Mouse (Mus musculus) heart, adult 2 months (tissue): ENCODE results near the gene Coq8b.

Experiments used
- CTCF ChIP-seq: fragments of 200-600 bp; IDR thresholded peaks from 2 replicates; pipeline ENCODE4 v1.8.1; 2022; ENCODE audit warnings: antibody characterized with exemption, mild to moderate bottlenecking, moderate library complexity
- EP300 ChIP-seq: fragments of 200-500 bp; IDR thresholded peaks from 2 replicates; pipeline ENCODE4 v1.6.1; 2011; ENCODE audit warnings: low read depth, low read length, control low read depth; ENCODE audit not compliant: insufficient read depth
- POLR2A ChIP-seq: fragments of 200-500 bp; IDR thresholded peaks from 2 replicates; pipeline ENCODE4 v1.6.1; 2011; ENCODE audit warnings: mild to moderate bottlenecking, low read depth, low read length, control low read depth; ENCODE audit not compliant: insufficient read depth

- TF ChIP-seq EP300 (no peak), POLR2A (no peak), CTCF (no peak)
These were observed 26.9 kb downstream of the Coq8b start for GRCm38 (mm10) chr7:27259771-27260170.
